Mouse (Mus musculus): ENCODE results near the gene Ano6. TPM values are rescaled to one million over a fixed set of nuclear protein-coding genes. Genes with fewer than 3 reads are reported as not detected.

Ano6 gene
- polyA plus RNA-seq, 1 experiment from 2014 or later, result 16.2 TPM

GRCm38 (mm10) chr15:95989496-95990124 lies 199.0 kb downstream of the Ano6 start:
- Histone ChIP-seq H3K36me3 (ENCODE audit: control insufficient read depth, insufficient read depth, low read length) (no peaks in the 10 kb centered on the region), H3K27ac (replicated peaks) (no peak overlapping the region), H3K4me3 (ENCODE audit: low read depth, low read length) (no peak overlapping the region), H3K9ac (ENCODE audit: low read length) (no peak overlapping the region), H3K4me2 (replicated peaks; ENCODE audit: low read depth) (no peak overlapping the region), H3K9me3 (ENCODE audit: control insufficient read depth, low read length) (no peaks in the 10 kb centered on the region), H3K27me3 (ENCODE audit: control insufficient read depth, insufficient read depth, low read length) (no peaks in the 10 kb centered on the region), H3K4me1 (replicated peaks; ENCODE audit: control insufficient read depth, insufficient read depth) (no peaks in the 10 kb centered on the region)
- TF ChIP-seq EP300 (optimal IDR thresholded peaks at IDR 0.05) (peak; percentile 36), CTCF (IDR thresholded peaks at IDR 0.05; ENCODE audit: low read depth) (no peak)
- no peak for ATAC-seq (ENCODE audit: low FRiP score, low TSS enrichment)
- 61% methylated on average over 9 of the region's 9 CpGs for WGBS
- DNase-seq (ENCODE audit: low spot score), result no peak

DNA sequence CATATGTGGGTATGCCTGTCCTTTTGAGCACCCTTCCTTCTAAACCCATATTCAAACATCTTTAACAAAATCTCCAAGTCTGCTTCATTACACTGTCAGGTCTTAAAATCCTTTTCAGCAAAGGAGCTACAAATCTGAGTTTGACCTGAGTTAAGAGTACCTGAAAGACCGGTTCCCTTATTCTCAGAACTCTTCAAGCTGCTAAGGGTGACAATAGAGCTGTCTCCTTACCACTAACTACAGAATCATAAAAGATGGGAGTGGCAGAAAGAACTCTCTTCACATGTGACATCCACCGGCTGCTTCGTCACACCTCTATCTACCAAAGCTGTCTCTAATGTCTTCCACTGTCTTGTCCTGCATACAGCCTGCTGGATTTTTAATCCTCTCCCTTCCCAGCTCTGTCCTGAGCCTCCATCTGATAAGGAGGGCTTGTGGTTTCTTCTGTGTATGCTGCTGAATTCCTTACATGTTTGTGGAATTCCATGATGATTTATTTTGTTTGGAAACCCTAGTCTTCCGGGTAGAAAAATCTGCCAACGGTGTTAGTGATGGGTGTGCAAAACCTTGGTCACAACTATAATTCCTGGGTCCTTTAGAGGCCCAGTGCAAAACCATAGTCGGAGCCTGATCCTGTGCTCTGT lies 212.4 kb downstream of the Ano6 start:
- no peak for TF ChIP-seq EP300 (optimal IDR thresholded peaks at IDR 0.05)
- TF ChIP-seq CTCF (IDR thresholded peaks at IDR 0.05; ENCODE audit: low read depth), result no peak
- Histone ChIP-seq H3K4me2 (replicated peaks; ENCODE audit: low read depth) (no peak overlapping the region), H3K4me3 (ENCODE audit: low read depth, low read length) (no peak overlapping the region), H3K27ac (replicated peaks) (no peak overlapping the region), H3K4me1 (replicated peaks; ENCODE audit: control insufficient read depth, insufficient read depth) (no peaks in the 10 kb centered on the region), H3K9me3 (ENCODE audit: control insufficient read depth, low read length) (no peaks in the 10 kb centered on the region), H3K27me3 (ENCODE audit: control insufficient read depth, insufficient read depth, low read length) (no peaks in the 10 kb centered on the region), H3K36me3 (ENCODE audit: control insufficient read depth, insufficient read depth, low read length) (no peaks in the 10 kb centered on the region), H3K9ac (ENCODE audit: low read length) (no peak overlapping the region)
- WGBS, result 24% methylated on average over 6 of the region's 6 CpGs
- ATAC-seq (ENCODE audit: low FRiP score, low TSS enrichment) (no peak), DNase-seq (ENCODE audit: low spot score) (no peak)

GRCm38 (mm10) chr15:96011640-96012390 lies 221.2 kb downstream of the Ano6 start:
- H3K4me2 ChIP-seq (replicated peaks; ENCODE audit: low read depth), result no peak overlapping the region
- H3K27ac ChIP-seq (replicated peaks), result no peak overlapping the region
- no peaks in the 10 kb centered on the region for H3K27me3 ChIP-seq (ENCODE audit: control insufficient read depth, insufficient read depth, low read length)
- no peak overlapping the region for H3K9ac ChIP-seq (ENCODE audit: low read length)
- WGBS, result 83% methylated on average over 15 of the region's 16 CpGs
- DNase-seq (ENCODE audit: low spot score) (no peak), ATAC-seq (ENCODE audit: low FRiP score, low TSS enrichment) (no peak)
- peaks cover 5% of the 10 kb centered on the region; the same call in 1 of the 2 replicates for H3K9me3 ChIP-seq (ENCODE audit: control insufficient read depth, low read length)
- TF ChIP-seq CTCF (IDR thresholded peaks at IDR 0.05; ENCODE audit: low read depth) (no peak), EP300 (optimal IDR thresholded peaks at IDR 0.05) (no peak)
- H3K36me3 ChIP-seq (ENCODE audit: control insufficient read depth, insufficient read depth, low read length), result no peaks in the 10 kb centered on the region
- no peak overlapping the region for H3K4me3 ChIP-seq (ENCODE audit: low read depth, low read length)
- no peaks in the 10 kb centered on the region for H3K4me1 ChIP-seq (replicated peaks; ENCODE audit: control insufficient read depth, insufficient read depth)

GRCm38 (mm10) chr15:96012391-96012775 lies 221.7 kb downstream of the Ano6 start:
- H3K9ac ChIP-seq (ENCODE audit: low read length), result no peak overlapping the region
- H3K4me3 ChIP-seq (ENCODE audit: low read depth, low read length), result no peak overlapping the region
- H3K9me3 ChIP-seq (ENCODE audit: control insufficient read depth, low read length), result peaks cover 5% of the 10 kb centered on the region; the same call in 1 of the 2 replicates
- DNase-seq (ENCODE audit: low spot score), result no peak
- H3K36me3 ChIP-seq (ENCODE audit: control insufficient read depth, insufficient read depth, low read length), result no peaks in the 10 kb centered on the region
- ATAC-seq (ENCODE audit: low FRiP score, low TSS enrichment), result 0 out of 2 replicates have a peak, but pooled peaks have one; percentile 53
- TF ChIP-seq EP300 (optimal IDR thresholded peaks at IDR 0.05) (no peak), CTCF (IDR thresholded peaks at IDR 0.05; ENCODE audit: low read depth) (no peak)
- no peaks in the 10 kb centered on the region for H3K27me3 ChIP-seq (ENCODE audit: control insufficient read depth, insufficient read depth, low read length)
- no peaks in the 10 kb centered on the region for H3K4me1 ChIP-seq (replicated peaks; ENCODE audit: control insufficient read depth, insufficient read depth)
- WGBS, result 52% methylated on average over 8 of the region's 8 CpGs
- H3K4me2 ChIP-seq (replicated peaks; ENCODE audit: low read depth), result no peak overlapping the region
- H3K27ac ChIP-seq (replicated peaks), result no peak overlapping the region

DNA sequence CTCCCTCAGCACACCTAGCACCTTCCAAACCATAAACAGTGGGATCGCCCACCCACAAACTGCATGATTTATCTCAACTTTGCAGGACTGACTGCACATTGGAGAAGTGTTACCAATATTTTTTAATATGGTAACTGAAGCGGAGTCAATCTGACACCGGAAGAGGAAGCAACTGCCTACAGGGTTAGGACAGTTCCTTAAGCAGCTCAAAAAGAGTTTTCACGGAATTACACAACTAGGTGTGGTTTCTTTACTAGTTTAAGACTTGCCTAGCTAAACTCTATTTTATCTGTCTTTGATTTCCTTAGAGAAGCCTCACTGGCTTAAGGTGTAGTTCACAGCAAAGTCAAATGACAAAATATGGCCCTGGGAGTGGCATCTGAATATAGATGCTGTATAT lies 223.9 kb downstream of the Ano6 start:
- Histone ChIP-seq H3K4me2 (replicated peaks; ENCODE audit: low read depth) (no peak overlapping the region), H3K27me3 (ENCODE audit: control insufficient read depth, insufficient read depth, low read length) (no peaks in the 10 kb centered on the region), H3K36me3 (ENCODE audit: control insufficient read depth, insufficient read depth, low read length) (no peaks in the 10 kb centered on the region), H3K4me3 (ENCODE audit: low read depth, low read length) (no peak overlapping the region), H3K9ac (ENCODE audit: low read length) (no peak overlapping the region), H3K4me1 (replicated peaks; ENCODE audit: control insufficient read depth, insufficient read depth) (no peaks in the 10 kb centered on the region), H3K9me3 (ENCODE audit: control insufficient read depth, low read length) (peaks cover 5% of the 10 kb centered on the region; the same call in 1 of the 2 replicates), H3K27ac (replicated peaks) (no peak overlapping the region)
- DNase-seq (ENCODE audit: low spot score), result no peak
- ATAC-seq (ENCODE audit: low FRiP score, low TSS enrichment), result no peak
- 91% methylated on average over 4 of the region's 4 CpGs for WGBS
- TF ChIP-seq EP300 (optimal IDR thresholded peaks at IDR 0.05) (no peak), CTCF (IDR thresholded peaks at IDR 0.05; ENCODE audit: low read depth) (no peak)

All from stomach, postnatal 0 days (tissue).